ENCODE assay signal across 15 mouse cellular contexts in genomic region chr10:111995803-111996548, GRCm38 (mm10). TPM values are rescaled to one million over a fixed set of nuclear protein-coding genes. Genes with fewer than 3 reads are reported as not detected.
A peak's percentile ranks its signal among the peaks of the same experiment; 100 is the strongest.
DNase-seq lines count a peak whose midpoint lies in the region; TF ChIP-seq lines count a peak whose summit lies in the region.
"Had no signal": no experiment of that assay in that cellular context is flagged by ENCODE, and none has a peak within 500 bp of the region (broad histone marks: within the 10 kb centered on the region; RNA-seq: fewer than 3 reads in every experiment).

No protein-coding gene starts in this region.

- H3K9ac ChIP-seq in CH12.LX (ENCODE audit: insufficient read depth, low read depth): peak overlapping the region; percentile 100
- H3K9ac ChIP-seq: hindbrain, embryonic 13.5 days; midbrain, embryonic 12.5 days; neural tube, embryonic 15.5 days had no signal

- H3K36me3 ChIP-seq in spleen, adult 2 months (ENCODE audit: control insufficient read depth, insufficient read depth, low read length): peaks cover 1% of the 10 kb centered on the region
- H3K36me3 ChIP-seq in CH12.LX (replicated peaks in 1 of 2; ENCODE audit: control insufficient read depth in 1 of 2, insufficient read depth in 1 of 2, low read length in 1 of 2): peaks cover 25 to 35% of the 10 kb centered on the region in 2 experiments
- H3K36me3 ChIP-seq in small intestine, adult 2 months (ENCODE audit: control insufficient read depth, insufficient read depth, low read length): no peaks in the 10 kb centered on the region
- H3K36me3 ChIP-seq: hindbrain, embryonic 13.5 days; midbrain, embryonic 12.5 days; neural tube, embryonic 15.5 days had no signal

- WGBS in spleen, adult 2 months: 11% methylated on average over 11 of the region's 11 CpGs
- 70% methylated on average over 11 of the region's 11 CpGs for WGBS in small intestine, adult 2 months

- TF ChIP-seq RAD21 in CH12.LX (IDR thresholded peaks at IDR 0.05; ENCODE audit: low read depth, low read length): no peak

- H3K79me2 ChIP-seq in CH12.LX (replicated peaks; ENCODE audit: control insufficient read depth, extremely low read depth, insufficient read depth, poor library complexity, severe bottlenecking): peaks cover 59% of the 10 kb centered on the region

- no peaks in the 10 kb centered on the region for H3K9me3 ChIP-seq in CH12.LX (replicated peaks; ENCODE audit: low read length)
- H3K9me3 ChIP-seq: hindbrain, embryonic 13.5 days; midbrain, embryonic 12.5 days; neural tube, embryonic 15.5 days had no signal

- TF ChIP-seq CTCF in spleen, adult 2 months (IDR thresholded peaks at IDR 0.05; ENCODE audit: extremely low read depth, insufficient read depth, insufficient read length, insufficient replicate concordance): no peak
- no peak for TF ChIP-seq CTCF in CH12.LX (conservative IDR thresholded peaks at IDR 0.05 in 1 of 2, IDR thresholded peaks at IDR 0.05 in 1 of 2; ENCODE audit: low read depth in 2 of 2, low read length in 2 of 2)
- TF ChIP-seq CTCF in small intestine, adult 2 months (IDR thresholded peaks at IDR 0.05; ENCODE audit: extremely low read depth, insufficient read length, insufficient replicate concordance, low read depth, low read length): no peak

- H3K27ac ChIP-seq in spleen, adult 2 months (ENCODE audit: insufficient read depth, low read length): peak overlapping the region; percentile 38
- H3K27ac ChIP-seq in CH12.LX (ENCODE audit: insufficient read depth, low read depth): peak overlapping the region; percentile 100
- 0 out of 2 replicates have a peak overlapping the region, but pooled peaks have one; percentile 31 for H3K27ac ChIP-seq in small intestine, adult 2 months (ENCODE audit: insufficient read depth, low read depth, low read length)
- H3K27ac ChIP-seq: hindbrain, embryonic 13.5 days; kidney, postnatal 0 days; midbrain, embryonic 12.5 days; neural tube, embryonic 15.5 days had no signal

- H3K27me3 ChIP-seq in spleen, adult 2 months (ENCODE audit: control insufficient read depth, insufficient read depth, low read length): no peaks in the 10 kb centered on the region
- H3K27me3 ChIP-seq in CH12.LX (replicated peaks): no peaks in the 10 kb centered on the region
- no peaks in the 10 kb centered on the region for H3K27me3 ChIP-seq in small intestine, adult 2 months (ENCODE audit: control insufficient read depth, insufficient read depth, low read length)
- H3K27me3 ChIP-seq: hindbrain, embryonic 13.5 days; midbrain, embryonic 12.5 days; neural tube, embryonic 15.5 days had no signal

- peak; percentile 69 for TF ChIP-seq EP300 in CH12.LX (IDR thresholded peaks at IDR 0.05; ENCODE audit: low read length)

- peaks cover 9% of the 10 kb centered on the region; the same call in 1 of the 2 replicates for H3K4me1 ChIP-seq in spleen, adult 2 months (ENCODE audit: control insufficient read depth, insufficient read depth, insufficient read length)
- H3K4me1 ChIP-seq in CH12.LX (ENCODE audit: control insufficient read depth in 1 of 2, insufficient read depth in 2 of 2): peaks cover 3 to 36% of the 10 kb centered on the region in 2 experiments; a peak in 2 of 4 replicates
- no peaks in the 10 kb centered on the region for H3K4me1 ChIP-seq in small intestine, adult 2 months (ENCODE audit: control insufficient read depth, insufficient read depth, insufficient read length, low read length)
- H3K4me1 ChIP-seq: hindbrain, embryonic 13.5 days; midbrain, embryonic 12.5 days; neural tube, embryonic 15.5 days had no signal

- no peak for TF ChIP-seq POLR2A in spleen, adult 2 months (IDR thresholded peaks at IDR 0.05; ENCODE audit: low read depth, low read length)
- TF ChIP-seq POLR2A in CH12.LX (IDR thresholded peaks at IDR 0.05; ENCODE audit: low read depth, low read length): peak; percentile 58
- TF ChIP-seq POLR2A in small intestine, adult 2 months (IDR thresholded peaks at IDR 0.05; ENCODE audit: low read depth, low read length): no peak

- H3K4me2 ChIP-seq in CH12.LX (ENCODE audit: insufficient read depth, low read depth, poor library complexity, severe bottlenecking): no peak overlapping the region
- H3K4me2 ChIP-seq: heart, embryonic 11.5 days; hindbrain, embryonic 13.5 days; midbrain, embryonic 12.5 days; neural tube, embryonic 15.5 days had no signal

- H3K4me3 ChIP-seq in spleen, adult 2 months (ENCODE audit: extremely low read depth, insufficient read depth, insufficient read length): peak overlapping the region; percentile 55
- H3K4me3 ChIP-seq in CH12.LX (replicated peaks in 1 of 3; ENCODE audit: low read depth in 2 of 3, low read length in 2 of 3, poor library complexity in 1 of 3): peak overlapping the region; percentile 72 to 96 (median 85)
- no peak overlapping the region; the same call in 1 of the 2 replicates for H3K4me3 ChIP-seq in small intestine, adult 2 months (ENCODE audit: low read depth, low read length)
- H3K4me3 ChIP-seq: hindbrain, embryonic 13.5 days; midbrain, embryonic 12.5 days; neural tube, embryonic 15.5 days had no signal

- peak in 1 of 2 experiments; percentile 62 for DNase-seq in spleen, adult 2 months (ENCODE audit: low read depth in 1 of 2, low spot score in 2 of 2)
- DNase-seq in spleen, adult 18-20 months: no peak
- peak; percentile 97 for DNase-seq in CH12.LX (ENCODE audit: extremely low read depth)
- peak; percentile 85 for DNase-seq in induced T-regulatory cell, adult 2 months (ENCODE audit: low read depth)
- no peak for DNase-seq in frontal cortex, postnatal 10 days (ENCODE audit: low spot score in 2 of 2)
- no peak for DNase-seq in ovary, adult 18-20 months (ENCODE audit: low spot score)
- DNase-seq in retina, embryonic 14.5 days (ENCODE audit: low spot score): no peak
- DNase-seq: adrenal gland, postnatal 10 days; cerebellum, adult 2 months had no signal

- dilution Hi-C loops in CH12.LX (cut with MboI; ENCODE audit: extremely low pct_ligation_motif_present, extremely low pct_unique_long_range_greater_than_20kb, low sequenced_read_pairs): no loop called here

- in situ Hi-C loops in CH12.LX (cut with MboI; ENCODE audit: low pct_ligation_motif_present, low pct_unique_long_range_greater_than_20kb, low sequenced_read_pairs): no loop called here

TF ChIP-seq in CH12.LX, 34 proteins besides CTCF, POLR2A, EP300 and RAD21 (continues in another document):
- TF ChIP-seq SMC3 (IDR thresholded peaks at IDR 0.05; ENCODE audit: low read depth, low read length): no peak
- TF ChIP-seq ZNF384 (IDR thresholded peaks at IDR 0.05; ENCODE audit: low read depth, low read length): peak; percentile 100
- TF ChIP-seq ZC3H11A (IDR thresholded peaks at IDR 0.05; ENCODE audit: low read depth, low read length): no peak
- TF ChIP-seq MAFK (IDR thresholded peaks at IDR 0.05; ENCODE audit: insufficient replicate concordance, low read length): 0 out of 2 replicates have a peak, but pooled peaks have one; percentile 24
- TF ChIP-seq ETS1 (conservative IDR thresholded peaks at IDR 0.05; ENCODE audit: low read depth, low read length): peak; percentile 84
- TF ChIP-seq MAX (IDR thresholded peaks at IDR 0.05; ENCODE audit: low read length): peak; percentile 7; the same call in 1 of the 2 replicates
- TF ChIP-seq ELF1 (IDR thresholded peaks at IDR 0.05; ENCODE audit: low read depth, low read length): no peak
- no peak; the same call in none of the 2 replicates for TF ChIP-seq IRF4 (IDR thresholded peaks at IDR 0.05; ENCODE audit: low read depth, low read length)
- TF ChIP-seq USF1 (IDR thresholded peaks at IDR 0.05; ENCODE audit: low read depth, low read length): no peak
- peak; percentile 99 for TF ChIP-seq CHD1 (IDR thresholded peaks at IDR 0.05; ENCODE audit: low read depth, low read length)
- peak; percentile 55; the same call in 1 of the 2 replicates for TF ChIP-seq CHD2 (IDR thresholded peaks at IDR 0.05; ENCODE audit: low read length)
- 0 out of 2 replicates have a peak, but pooled peaks have one; percentile 56 for TF ChIP-seq MYC (IDR thresholded peaks at IDR 0.05; ENCODE audit: low read depth, low read length)
- TF ChIP-seq UBTF (IDR thresholded peaks at IDR 0.05; ENCODE audit: low read depth, low read length): no peak
- peak; percentile 96 for TF ChIP-seq TBP (conservative IDR thresholded peaks at IDR 0.05; ENCODE audit: low read depth, low read length)
- TF ChIP-seq HCFC1 (IDR thresholded peaks at IDR 0.05; ENCODE audit: low read depth, low read length): no peak; the same call in 1 of the 2 replicates
- no peak for TF ChIP-seq PAX5 (IDR thresholded peaks at IDR 0.05; ENCODE audit: low read length)
- TF ChIP-seq GABPA (IDR thresholded peaks at IDR 0.05; ENCODE audit: insufficient replicate concordance, low read depth, low read length): no peak
- peak; percentile 90 for TF ChIP-seq BHLHE40 (IDR thresholded peaks at IDR 0.05; ENCODE audit: low read depth, low read length)
- TF ChIP-seq MEF2A (IDR thresholded peaks at IDR 0.05; ENCODE audit: borderline replicate concordance, low read depth, low read length): peak; percentile 90
- no peak for TF ChIP-seq USF2 (conservative IDR thresholded peaks at IDR 0.05; ENCODE audit: low read depth, low read length)
- TF ChIP-seq E2F4 (IDR thresholded peaks at IDR 0.05; ENCODE audit: insufficient replicate concordance, low read depth, low read length): no peak
- TF ChIP-seq SIN3A (IDR thresholded peaks at IDR 0.05; ENCODE audit: low read length): peak; percentile 84
- TF ChIP-seq NELFE (IDR thresholded peaks at IDR 0.05; ENCODE audit: low read depth, low read length): peak; percentile 70
- TF ChIP-seq MAZ (IDR thresholded peaks at IDR 0.05; ENCODE audit: low read depth, low read length): no peak
- peak; percentile 76 for TF ChIP-seq TCF12 (IDR thresholded peaks at IDR 0.05; ENCODE audit: low read depth, low read length)
- no peak; the same call in 1 of the 2 replicates for TF ChIP-seq JUND (conservative IDR thresholded peaks at IDR 0.05; ENCODE audit: low read depth, low read length)
- TF ChIP-seq JUN (IDR thresholded peaks at IDR 0.05; ENCODE audit: insufficient read depth, low read depth, low read length): peak; percentile 56
- TF ChIP-seq NRF1 (IDR thresholded peaks at IDR 0.05; ENCODE audit: low read depth, low read length): no peak

RNA-seq across cellular contexts. Expression of gene Glipr1, which starts 6.5 kb away (rescaled TPM):
- 26.0 and 30.3 TPM in 2 replicates for polyA plus RNA-seq in spleen, adult 2 months (2012; rRNA removed)
- total RNA-seq in CH12.LX (2012; rRNA removed): 341 and 362 TPM in 2 replicates
- total RNA-seq in CH12.LX (2014; rRNA removed): 907 and 1,004 TPM in 2 replicates
- 471 and 472 TPM in 2 replicates for polyA plus RNA-seq in CH12.LX (2012; ENCODE audit: insufficient read length, low read depth)
- 11.2 and 13.2 TPM in 2 replicates for polyA plus RNA-seq in small intestine, adult 2 months (2012; rRNA removed)

RNA-seq across cellular contexts. Expression of gene Krr1, which starts 23.5 kb away (rescaled TPM):
- polyA plus RNA-seq in spleen, adult 2 months (2012; rRNA removed): 2.3 and 3.1 TPM in 2 replicates
- total RNA-seq in CH12.LX (2012; rRNA removed): 56.9 and 72.5 TPM in 2 replicates
- 108 and 124 TPM in 2 replicates for total RNA-seq in CH12.LX (2014; rRNA removed)
- polyA plus RNA-seq in CH12.LX (2012; ENCODE audit: insufficient read length, low read depth): 58.7 and 68.7 TPM in 2 replicates
- 0.83 and 1.2 TPM in 2 replicates for polyA plus RNA-seq in small intestine, adult 2 months (2012; rRNA removed)

Comparison
In these comparisons a context has a peak if more than half of its experiments do, and no peak if none do; other contexts are left out.
1. DNase-seq: peak in CH12.LX (single experiment) and induced T-regulatory cell, adult 2 months (single experiment); none in spleen, adult 18-20 months (0 of 2), frontal cortex, postnatal 10 days (0 of 2), ovary, adult 18-20 months (single experiment) and retina, embryonic 14.5 days (single experiment).
2. H3K27ac ChIP-seq: peak in every context shown above with its lines; median percentile 100 in CH12.LX; 38 in spleen, adult 2 months; 31 in small intestine, adult 2 months.
3. RNA of gene Glipr1, which starts 6.5 kb away (polyA plus RNA-seq): 471 to 472 TPM in CH12.LX; 26.0 to 30.3 TPM in spleen, adult 2 months and 11.2 to 13.2 TPM in small intestine, adult 2 months; every median in the first group is over 10 times any median in the second.
4. RNA of gene Krr1, which starts 23.5 kb away (polyA plus RNA-seq): 58.7 to 68.7 TPM in CH12.LX; 2.3 to 3.1 TPM in spleen, adult 2 months and 0.83 to 1.2 TPM in small intestine, adult 2 months; every median in the first group is over 10 times any median in the second.